Mouse (Mus musculus): ENCODE data around the gene Kcnq2. TPM values are rescaled to one million over a fixed set of nuclear protein-coding genes. Genes with fewer than 3 reads are reported as not detected.

Gene Kcnq2
- polyA plus RNA-seq (2012; rRNA removed): 0.24 and 0.32 TPM in 2 replicates

DNA sequence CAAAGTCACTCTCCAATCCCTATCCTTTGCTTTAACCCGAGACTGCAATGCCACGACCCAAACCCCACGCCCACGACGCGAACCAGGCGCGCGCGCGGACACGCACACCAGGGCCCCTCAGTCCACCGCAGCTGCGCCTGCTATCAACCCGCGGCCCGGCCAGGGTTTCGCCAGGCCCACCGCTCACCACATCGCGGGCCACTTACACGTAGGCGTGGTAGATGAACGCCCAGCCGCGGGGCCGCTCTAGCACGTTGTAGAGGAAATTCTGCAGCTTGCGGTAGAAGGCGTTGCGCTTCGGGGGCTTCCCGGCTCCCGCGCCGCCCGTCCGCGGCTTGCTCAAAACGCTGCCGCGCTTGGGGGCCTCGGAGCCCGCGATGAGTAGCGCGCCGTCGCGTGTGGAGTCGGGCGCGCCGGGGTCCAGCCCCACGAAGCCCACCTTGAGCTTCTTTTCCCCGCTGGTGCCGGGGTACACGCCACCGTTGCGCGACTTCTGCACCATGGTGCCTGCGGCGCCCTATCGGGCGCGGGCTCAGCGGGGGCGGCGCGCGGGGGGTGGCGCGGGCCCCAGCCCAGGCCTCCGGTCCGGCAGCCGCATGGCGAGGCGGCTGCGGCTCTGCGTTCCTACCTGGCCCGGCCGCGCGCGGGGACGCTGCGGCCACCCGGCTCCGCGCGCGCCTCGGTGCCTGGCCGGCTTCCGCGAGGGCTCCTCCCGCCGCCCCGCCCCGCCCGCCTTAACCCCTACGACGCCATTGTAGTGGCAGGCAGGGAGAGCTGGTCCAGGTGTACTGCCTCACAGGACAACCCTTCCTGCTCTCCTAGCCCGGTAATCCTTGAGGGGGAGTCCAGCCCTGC lies at the start of gene Kcnq2:
Gene Kcnq2 (minus strand): TSS at position 710 of the 855 bp plus-strand sequence.
- no peak for TF ChIP-seq POLR2A (IDR thresholded peaks at IDR 0.05; ENCODE audit: control insufficient read depth, extremely low read depth, insufficient read depth, low read length, poor library complexity)
- no peak for TF ChIP-seq CTCF (IDR thresholded peaks at IDR 0.05; ENCODE audit: borderline replicate concordance, control insufficient read depth, extremely low read depth, insufficient read depth, low read length, poor library complexity)
- no peak within 1 kb of the TSS for H3K27ac ChIP-seq (ENCODE audit: control insufficient read depth, insufficient read depth, low read length)
- H3K27me3 ChIP-seq (ENCODE audit: control insufficient read depth, insufficient read depth, low read length): no peaks in the 10 kb centered on the region; the same call in 1 of the 2 replicates
- H3K36me3 ChIP-seq (ENCODE audit: control insufficient read depth, insufficient read depth, low read length): no peaks in the 10 kb centered on the region
- H3K4me3 ChIP-seq (ENCODE audit: control insufficient read depth, insufficient read depth, low read length): no peak within 1 kb of the TSS
- no peaks in the 10 kb centered on the region for H3K4me1 ChIP-seq (replicated peaks; ENCODE audit: control insufficient read depth, insufficient read depth, low read length)
- whole genome bisulfite sequencing: 3% methylated on average over 104 of the region's 104 CpGs
- DNase-seq: no peak

DNA sequence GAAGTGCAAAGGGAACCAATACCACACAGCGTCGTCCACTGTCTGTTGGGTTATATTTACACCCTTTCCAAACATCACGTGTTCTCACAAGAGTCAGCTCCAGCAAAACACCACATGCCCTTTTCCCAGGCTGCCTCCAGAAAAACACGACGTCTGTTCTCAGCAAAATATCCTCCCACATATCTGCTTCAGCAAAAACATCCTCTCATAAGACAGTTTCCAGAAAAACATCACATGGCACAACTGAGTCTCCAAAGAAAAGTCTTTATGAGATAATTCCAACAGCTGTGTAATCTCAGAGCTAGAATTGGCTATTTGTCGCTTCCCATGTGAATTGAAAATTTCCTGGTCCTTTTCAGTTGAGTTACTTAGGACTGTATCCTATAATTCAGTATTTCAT lies 45.8 kb upstream of the Kcnq2 start:
- no peak for TF ChIP-seq POLR2A (IDR thresholded peaks at IDR 0.05; ENCODE audit: control insufficient read depth, extremely low read depth, insufficient read depth, low read length, poor library complexity)
- no peak for TF ChIP-seq CTCF (IDR thresholded peaks at IDR 0.05; ENCODE audit: borderline replicate concordance, control insufficient read depth, extremely low read depth, insufficient read depth, low read length, poor library complexity)
- Histone ChIP-seq H3K36me3 (ENCODE audit: control insufficient read depth, insufficient read depth, low read length) (no peaks in the 10 kb centered on the region), H3K4me1 (replicated peaks; ENCODE audit: control insufficient read depth, insufficient read depth, low read length) (no peaks in the 10 kb centered on the region), H3K27me3 (ENCODE audit: control insufficient read depth, insufficient read depth, low read length) (no peaks in the 10 kb centered on the region), H3K4me3 (ENCODE audit: control insufficient read depth, insufficient read depth, low read length) (no peak overlapping the region), H3K27ac (ENCODE audit: control insufficient read depth, insufficient read depth, low read length) (no peak overlapping the region)
- WGBS: 89% methylated on average over 6 of the region's 6 CpGs
- no peak for DNase-seq

DNA sequence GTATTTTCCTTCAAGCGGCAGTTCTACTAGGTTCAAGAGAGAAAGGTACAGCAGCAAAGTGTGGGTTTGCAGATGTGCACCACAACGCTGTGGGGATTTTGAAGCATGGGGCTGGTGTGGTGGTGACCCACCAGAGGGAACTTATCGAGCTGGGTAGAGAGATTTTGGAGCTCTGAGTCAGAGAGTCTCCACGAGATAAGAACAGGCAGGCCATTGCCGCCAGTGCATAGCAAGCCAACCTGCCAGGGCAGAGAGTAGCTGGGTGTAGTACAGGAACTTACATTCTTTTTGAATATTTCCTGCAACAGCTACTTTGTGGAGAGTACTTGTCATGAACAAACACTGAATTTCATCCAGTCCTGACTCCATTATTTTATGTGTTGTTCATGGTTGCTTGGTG lies 43.4 kb upstream of the Kcnq2 start:
- no peaks in the 10 kb centered on the region for H3K27me3 ChIP-seq (ENCODE audit: control insufficient read depth, insufficient read depth, low read length)
- no peak overlapping the region for H3K4me3 ChIP-seq (ENCODE audit: control insufficient read depth, insufficient read depth, low read length)
- H3K27ac ChIP-seq (ENCODE audit: control insufficient read depth, insufficient read depth, low read length): no peak overlapping the region
- DNase-seq: no peak
- no peaks in the 10 kb centered on the region for H3K4me1 ChIP-seq (replicated peaks; ENCODE audit: control insufficient read depth, insufficient read depth, low read length)
- no peak for TF ChIP-seq POLR2A (IDR thresholded peaks at IDR 0.05; ENCODE audit: control insufficient read depth, extremely low read depth, insufficient read depth, low read length, poor library complexity)
- TF ChIP-seq CTCF (IDR thresholded peaks at IDR 0.05; ENCODE audit: borderline replicate concordance, control insufficient read depth, extremely low read depth, insufficient read depth, low read length, poor library complexity): no peak
- no peaks in the 10 kb centered on the region for H3K36me3 ChIP-seq (ENCODE audit: control insufficient read depth, insufficient read depth, low read length)
- 66% methylated on average over 5 of the region's 5 CpGs for WGBS

DNA sequence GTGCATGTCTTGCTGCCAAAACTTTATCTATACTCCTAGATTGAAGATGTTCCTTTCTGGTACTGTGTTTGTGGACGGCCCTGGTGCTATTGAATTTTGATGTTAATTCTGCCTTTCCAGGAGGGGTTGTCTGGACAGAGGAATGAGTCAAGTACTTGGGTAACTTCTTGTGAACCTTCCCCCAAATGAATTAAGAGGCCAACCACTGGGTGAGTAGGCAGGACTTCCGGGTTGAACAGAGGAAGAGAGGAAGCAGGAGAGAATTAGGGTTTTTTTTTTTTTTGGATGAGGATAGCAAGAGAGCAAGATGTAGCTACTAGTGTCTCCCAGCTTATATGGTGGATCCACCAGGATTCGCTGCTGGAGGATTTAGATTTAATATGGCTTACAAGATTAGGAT lies 42.9 kb upstream of the Kcnq2 start:
- TF ChIP-seq POLR2A (IDR thresholded peaks at IDR 0.05; ENCODE audit: control insufficient read depth, extremely low read depth, insufficient read depth, low read length, poor library complexity) (no peak), CTCF (IDR thresholded peaks at IDR 0.05; ENCODE audit: borderline replicate concordance, control insufficient read depth, extremely low read depth, insufficient read depth, low read length, poor library complexity) (no peak)
- no peak for DNase-seq
- H3K27me3 ChIP-seq (ENCODE audit: control insufficient read depth, insufficient read depth, low read length): no peaks in the 10 kb centered on the region
- no peak overlapping the region for H3K27ac ChIP-seq (ENCODE audit: control insufficient read depth, insufficient read depth, low read length)
- H3K4me1 ChIP-seq (replicated peaks; ENCODE audit: control insufficient read depth, insufficient read depth, low read length): no peaks in the 10 kb centered on the region
- no peaks in the 10 kb centered on the region for H3K36me3 ChIP-seq (ENCODE audit: control insufficient read depth, insufficient read depth, low read length)
- WGBS: 75% methylated on average over 3 of the region's 3 CpGs
- H3K4me3 ChIP-seq (ENCODE audit: control insufficient read depth, insufficient read depth, low read length): no peak overlapping the region

- Histone ChIP-seq H3K4me3 (ENCODE audit: control insufficient read depth, insufficient read depth, low read length) (no peak overlapping the region), H3K4me1 (replicated peaks; ENCODE audit: control insufficient read depth, insufficient read depth, low read length) (no peaks in the 10 kb centered on the region), H3K27me3 (ENCODE audit: control insufficient read depth, insufficient read depth, low read length) (no peaks in the 10 kb centered on the region), H3K36me3 (ENCODE audit: control insufficient read depth, insufficient read depth, low read length) (no peaks in the 10 kb centered on the region), H3K27ac (ENCODE audit: control insufficient read depth, insufficient read depth, low read length) (no peak overlapping the region)
- 88% methylated on average over 3 of the region's 3 CpGs for WGBS
- TF ChIP-seq CTCF (IDR thresholded peaks at IDR 0.05; ENCODE audit: borderline replicate concordance, control insufficient read depth, extremely low read depth, insufficient read depth, low read length, poor library complexity): no peak
- no peak for TF ChIP-seq POLR2A (IDR thresholded peaks at IDR 0.05; ENCODE audit: control insufficient read depth, extremely low read depth, insufficient read depth, low read length, poor library complexity)
- no peak for DNase-seq
These were observed 39.5 kb upstream of the Kcnq2 start for GRCm38 (mm10) chr2:181174646-181175045.

- Histone ChIP-seq H3K27me3 (ENCODE audit: control insufficient read depth, insufficient read depth, low read length) (no peaks in the 10 kb centered on the region), H3K4me1 (replicated peaks; ENCODE audit: control insufficient read depth, insufficient read depth, low read length) (no peaks in the 10 kb centered on the region), H3K36me3 (ENCODE audit: control insufficient read depth, insufficient read depth, low read length) (no peaks in the 10 kb centered on the region), H3K4me3 (ENCODE audit: control insufficient read depth, insufficient read depth, low read length) (no peak overlapping the region), H3K27ac (ENCODE audit: control insufficient read depth, insufficient read depth, low read length) (no peak overlapping the region)
- 79% methylated on average over 5 of the region's 5 CpGs for WGBS
- DNase-seq: no peak
- no peak for TF ChIP-seq CTCF (IDR thresholded peaks at IDR 0.05; ENCODE audit: borderline replicate concordance, control insufficient read depth, extremely low read depth, insufficient read depth, low read length, poor library complexity)
- no peak for TF ChIP-seq POLR2A (IDR thresholded peaks at IDR 0.05; ENCODE audit: control insufficient read depth, extremely low read depth, insufficient read depth, low read length, poor library complexity)
These were observed 31.4 kb upstream of the Kcnq2 start for GRCm38 (mm10) chr2:181166469-181166868.
